ENCODE assay signal across 19 mouse cellular contexts in the genomic region with DNA sequence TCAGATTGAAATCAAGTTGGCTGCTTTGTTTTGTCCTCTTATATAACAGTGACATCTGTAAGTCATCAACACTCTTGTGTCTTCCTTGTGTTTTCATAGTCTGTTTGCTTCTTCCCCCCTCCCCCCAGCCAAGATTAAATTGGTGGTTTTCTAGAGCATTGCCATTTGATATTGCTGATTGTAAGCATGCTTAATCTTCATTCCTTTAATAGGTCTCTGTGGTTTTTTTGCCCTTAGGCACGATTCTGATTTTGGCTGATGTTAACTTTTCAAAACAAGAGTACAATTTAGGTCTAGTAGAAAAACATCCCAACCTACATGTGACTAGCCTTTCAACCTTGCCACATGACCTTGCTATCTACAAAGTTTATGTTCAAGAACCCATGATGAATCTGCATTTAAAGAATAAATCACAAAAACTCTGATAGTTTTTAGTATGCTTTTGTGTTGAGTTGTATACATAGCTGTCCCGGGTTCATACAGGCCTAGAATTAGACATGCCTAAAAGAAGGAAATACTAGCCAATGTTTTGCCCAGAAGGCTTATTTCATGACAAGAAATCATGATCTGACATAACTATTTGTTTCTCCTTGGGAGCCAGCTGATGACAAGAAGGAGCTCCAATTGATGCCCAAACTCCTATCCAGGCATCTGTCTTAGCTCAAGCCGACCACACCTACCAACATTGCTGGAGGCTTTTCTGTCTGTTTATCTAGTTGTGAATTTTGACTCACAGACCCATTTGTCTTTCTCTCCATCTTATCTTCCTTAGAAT. TPM values are rescaled to one million over a fixed set of nuclear protein-coding genes. Genes with fewer than 3 reads are reported as not detected.
"Had no signal": no experiment of that assay in that cellular context is flagged by ENCODE, and none has a peak within 500 bp of the region (broad histone marks: within the 10 kb centered on the region; RNA-seq: fewer than 3 reads in every experiment).

No protein-coding gene starts in this region.

- ATAC-seq: midbrain, embryonic 16.5 days had no signal

- DNase-seq: lung, adult 18-20 months; lung, embryonic 14.5 days; lung, postnatal 10 days; midbrain, embryonic 14.5 days; right cerebral cortex, postnatal 14 days; thymus, adult 2 months; thymus, postnatal 25 days had no signal

- H3K4me3 ChIP-seq: midbrain, embryonic 10.5 days; midbrain, embryonic 12.5 days; myocyte; neural tube, embryonic 13.5 days; neural tube, embryonic 15.5 days; stomach, embryonic 15.5 days had no signal

- H3K4me2 ChIP-seq: lung, embryonic 14.5 days; midbrain, embryonic 12.5 days; neural tube, embryonic 13.5 days; neural tube, embryonic 15.5 days; stomach, embryonic 15.5 days had no signal

- H3K27ac ChIP-seq: midbrain, embryonic 10.5 days; midbrain, embryonic 12.5 days; neural tube, embryonic 13.5 days; neural tube, embryonic 15.5 days; stomach, embryonic 15.5 days; stomach, postnatal 0 days had no signal

- H3K9ac ChIP-seq: lung, embryonic 14.5 days; midbrain, embryonic 12.5 days; neural tube, embryonic 13.5 days; neural tube, embryonic 15.5 days; stomach, embryonic 15.5 days had no signal

- H3K27me3 ChIP-seq: midbrain, embryonic 12.5 days; neural tube, embryonic 13.5 days; neural tube, embryonic 15.5 days; stomach, embryonic 15.5 days had no signal

- H3K4me1 ChIP-seq: midbrain, embryonic 10.5 days; midbrain, embryonic 12.5 days; neural tube, embryonic 13.5 days; neural tube, embryonic 15.5 days; stomach, embryonic 15.5 days had no signal

- H3K36me3 ChIP-seq: midbrain, embryonic 10.5 days; midbrain, embryonic 12.5 days; neural tube, embryonic 13.5 days; neural tube, embryonic 15.5 days; stomach, embryonic 15.5 days had no signal

- H3K9me3 ChIP-seq: midbrain, embryonic 10.5 days; midbrain, embryonic 12.5 days; neural tube, embryonic 13.5 days; neural tube, embryonic 15.5 days; stomach, embryonic 15.5 days had no signal

RNA-seq across cellular contexts. Expression of gene Cxcl15, which starts 13.0 kb away (rescaled TPM):
- polyA plus RNA-seq: midbrain, embryonic 10.5 days; midbrain, embryonic 12.5 days; midbrain, embryonic 14.5 days; midbrain, embryonic 16.5 days; myocyte; neural tube, embryonic 13.5 days; neural tube, embryonic 15.5 days; spleen, adult 2 months; testis, adult 2 months had no signal

RNA-seq across cellular contexts. Expression of gene Cxcl3, which starts 21.5 kb away (rescaled TPM):
- polyA plus RNA-seq: lung, embryonic 16.5 days; midbrain, embryonic 10.5 days; midbrain, embryonic 12.5 days; midbrain, embryonic 14.5 days; midbrain, embryonic 16.5 days; myocyte; neural tube, embryonic 11.5 days; neural tube, embryonic 13.5 days; stomach, embryonic 15.5 days; testis, adult 2 months had no signal

RNA-seq across cellular contexts. Expression of gene Pf4, which starts 35.1 kb away (rescaled TPM):
- polyA plus RNA-seq: myocyte had no signal

RNA-seq across cellular contexts. Expression of gene Cxcl5, which starts 48.2 kb away (rescaled TPM):
- polyA plus RNA-seq: lung, embryonic 14.5 days; lung, embryonic 16.5 days; midbrain, embryonic 12.5 days; midbrain, embryonic 14.5 days; neural tube, embryonic 13.5 days; testis, adult 2 months had no signal
